Mouse (Mus musculus): ENCODE data around the gene Trim46. TPM values are rescaled to one million over a fixed set of nuclear protein-coding genes. Genes with fewer than 3 reads are reported as not detected.
A peak's percentile ranks its signal among the peaks of the same experiment; 100 is the strongest.
"Not testable (repeated sequence)": the region's sequence is repeated elsewhere in the genome, so short reads cannot be mapped to it uniquely, and the experiment has no call there.

Trim46 gene
- polyA plus RNA-seq, 1 experiment from 2014 or later, result 4.4 TPM

GRCm38 (mm10) chr3:89226361-89226760 is 19.7 kb downstream of the Trim46 start:
- Histone ChIP-seq H3K27ac (ENCODE audit: low read length) (no peak overlapping the region), H3K36me3 (ENCODE audit: control insufficient read depth, insufficient read depth, low read length) (no peaks in the 10 kb centered on the region), H3K9me3 (replicated peaks; ENCODE audit: control insufficient read depth, low read length) (no peaks in the 10 kb centered on the region), H3K4me3 (replicated peaks; ENCODE audit: low read length) (peak overlapping the region; percentile 52), H3K27me3 (ENCODE audit: control insufficient read depth, insufficient read depth, low read length) (no peaks in the 10 kb centered on the region; the same call in 1 of the 2 replicates), H3K4me2 (ENCODE audit: low read depth, low read length) (peak overlapping the region; percentile 85; the same call in 1 of the 2 replicates), H3K9ac (ENCODE audit: low read length) (peak overlapping the region; percentile 60), H3K4me1 (ENCODE audit: control insufficient read depth, insufficient read depth, low read length) (peaks cover 28% of the 10 kb centered on the region)
- WGBS, result 34% methylated on average over 11 of the region's 11 CpGs
- no peak for ATAC-seq (ENCODE audit: insufficient read depth, low FRiP score)

- peaks cover 28% of the 10 kb centered on the region for H3K4me1 ChIP-seq (ENCODE audit: control insufficient read depth, insufficient read depth, low read length)
- H3K9ac ChIP-seq (ENCODE audit: low read length), result no peak overlapping the region
- H3K36me3 ChIP-seq (ENCODE audit: control insufficient read depth, insufficient read depth, low read length), result no peaks in the 10 kb centered on the region
- no peak for ATAC-seq (ENCODE audit: insufficient read depth, low FRiP score)
- no peaks in the 10 kb centered on the region for H3K9me3 ChIP-seq (replicated peaks; ENCODE audit: control insufficient read depth, low read length)
- H3K27ac ChIP-seq (ENCODE audit: low read length), result no peak overlapping the region
- no peaks in the 10 kb centered on the region; the same call in 1 of the 2 replicates for H3K27me3 ChIP-seq (ENCODE audit: control insufficient read depth, insufficient read depth, low read length)
- WGBS, result 46% methylated on average over 4 of the region's 4 CpGs
- H3K4me2 ChIP-seq (ENCODE audit: low read depth, low read length), result 0 out of 2 replicates have a peak overlapping the region, but pooled peaks have one; percentile 85
- H3K4me3 ChIP-seq (replicated peaks; ENCODE audit: low read length), result no peak overlapping the region
These were observed 20.2 kb downstream of the Trim46 start for GRCm38 (mm10) chr3:89225918-89226317.

DNA sequence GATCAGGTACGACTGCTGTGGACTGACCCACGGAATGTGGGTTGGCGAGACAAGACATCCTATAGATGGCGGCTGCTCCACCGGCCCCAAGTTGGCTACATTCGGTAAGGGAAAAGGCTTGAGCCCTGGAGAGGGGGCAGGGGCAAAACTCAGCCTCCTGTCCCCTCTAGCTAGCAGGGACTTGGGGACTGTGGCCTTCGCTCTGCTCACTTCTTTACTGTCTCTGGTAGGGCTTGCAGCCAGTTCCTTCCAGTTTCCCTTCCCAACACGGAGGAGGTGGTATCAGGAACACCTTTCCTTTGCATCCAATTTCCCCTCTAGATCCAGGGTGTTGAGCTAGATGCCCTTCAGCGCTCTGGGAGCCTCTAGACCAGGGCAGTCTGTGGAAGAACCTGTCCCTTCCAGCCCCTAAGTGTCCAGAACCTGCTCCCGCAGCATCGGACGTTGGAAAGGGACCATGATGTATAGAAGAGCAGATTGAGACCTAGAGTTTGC is 20.7 kb downstream of the Trim46 start:
- no peak overlapping the region for H3K27ac ChIP-seq (ENCODE audit: low read length)
- no peak overlapping the region; the same call in 1 of the 2 replicates for H3K9ac ChIP-seq (ENCODE audit: low read length)
- no peaks in the 10 kb centered on the region; the same call in 1 of the 2 replicates for H3K27me3 ChIP-seq (ENCODE audit: control insufficient read depth, insufficient read depth, low read length)
- H3K9me3 ChIP-seq (replicated peaks; ENCODE audit: control insufficient read depth, low read length), result no peaks in the 10 kb centered on the region
- H3K36me3 ChIP-seq (ENCODE audit: control insufficient read depth, insufficient read depth, low read length), result no peaks in the 10 kb centered on the region
- ATAC-seq (ENCODE audit: insufficient read depth, low FRiP score), result no peak
- no peak overlapping the region for H3K4me2 ChIP-seq (ENCODE audit: low read depth, low read length)
- H3K4me1 ChIP-seq (ENCODE audit: control insufficient read depth, insufficient read depth, low read length), result peaks cover 28% of the 10 kb centered on the region
- 53% methylated on average over 12 of the region's 12 CpGs for WGBS
- no peak overlapping the region for H3K4me3 ChIP-seq (replicated peaks; ENCODE audit: low read length)

GRCm38 (mm10) chr3:89224796-89225195 is 21.3 kb downstream of the Trim46 start:
- no peak for ATAC-seq (ENCODE audit: insufficient read depth, low FRiP score)

DNA sequence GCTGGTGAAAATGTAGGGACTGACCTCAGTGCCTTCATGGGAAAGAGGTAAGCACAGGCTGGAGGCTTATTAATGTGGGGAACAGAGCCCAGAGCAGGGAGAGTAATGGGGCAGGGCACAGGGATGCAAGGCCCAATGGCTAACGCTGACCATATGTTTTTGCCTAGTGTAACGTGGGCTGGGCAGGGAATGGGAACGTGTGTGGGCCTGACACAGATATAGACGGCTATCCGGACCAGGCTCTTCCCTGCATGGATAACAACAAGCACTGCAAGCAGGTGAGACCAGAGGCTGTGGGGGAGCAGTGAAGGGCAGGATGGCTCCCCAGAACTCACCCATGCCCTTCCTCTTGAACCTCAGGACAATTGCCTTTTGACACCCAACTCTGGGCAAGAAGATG is 24.9 kb downstream of the Trim46 start:
- no peaks in the 10 kb centered on the region for H3K36me3 ChIP-seq (ENCODE audit: control insufficient read depth, insufficient read depth, low read length)
- H3K27ac ChIP-seq (ENCODE audit: low read length), result no peak overlapping the region
- ATAC-seq (ENCODE audit: insufficient read depth, low FRiP score), result no peak
- no peaks in the 10 kb centered on the region; the same call in 1 of the 2 replicates for H3K27me3 ChIP-seq (ENCODE audit: control insufficient read depth, insufficient read depth, low read length)
- H3K4me3 ChIP-seq (replicated peaks; ENCODE audit: low read length), result no peak overlapping the region
- no peak overlapping the region for H3K9ac ChIP-seq (ENCODE audit: low read length)
- H3K4me2 ChIP-seq (ENCODE audit: low read depth, low read length), result no peak overlapping the region
- peaks cover 5% of the 10 kb centered on the region for H3K4me1 ChIP-seq (ENCODE audit: control insufficient read depth, insufficient read depth, low read length)
- WGBS, result 82% methylated on average over 5 of the region's 5 CpGs
- H3K9me3 ChIP-seq (replicated peaks; ENCODE audit: control insufficient read depth, low read length), result no peaks in the 10 kb centered on the region

More at GRCm38 (mm10) chr3:89224796-89225195, 21.3 kb downstream of the Trim46 start:
- no peaks in the 10 kb centered on the region; the same call in 1 of the 2 replicates for H3K27me3 ChIP-seq (ENCODE audit: control insufficient read depth, insufficient read depth, low read length)
- H3K4me3 ChIP-seq (replicated peaks; ENCODE audit: low read length), result no peak overlapping the region
- WGBS, result 73% methylated on average over 11 of the region's 11 CpGs
- H3K4me2 ChIP-seq (ENCODE audit: low read depth, low read length), result no peak overlapping the region
- no peaks in the 10 kb centered on the region for H3K36me3 ChIP-seq (ENCODE audit: control insufficient read depth, insufficient read depth, low read length)
- H3K9ac ChIP-seq (ENCODE audit: low read length), result no peak overlapping the region
- H3K4me1 ChIP-seq (ENCODE audit: control insufficient read depth, insufficient read depth, low read length), result peaks cover 28% of the 10 kb centered on the region
- H3K9me3 ChIP-seq (replicated peaks; ENCODE audit: control insufficient read depth, low read length), result no peaks in the 10 kb centered on the region
- H3K27ac ChIP-seq (ENCODE audit: low read length), result no peak overlapping the region

DNA sequence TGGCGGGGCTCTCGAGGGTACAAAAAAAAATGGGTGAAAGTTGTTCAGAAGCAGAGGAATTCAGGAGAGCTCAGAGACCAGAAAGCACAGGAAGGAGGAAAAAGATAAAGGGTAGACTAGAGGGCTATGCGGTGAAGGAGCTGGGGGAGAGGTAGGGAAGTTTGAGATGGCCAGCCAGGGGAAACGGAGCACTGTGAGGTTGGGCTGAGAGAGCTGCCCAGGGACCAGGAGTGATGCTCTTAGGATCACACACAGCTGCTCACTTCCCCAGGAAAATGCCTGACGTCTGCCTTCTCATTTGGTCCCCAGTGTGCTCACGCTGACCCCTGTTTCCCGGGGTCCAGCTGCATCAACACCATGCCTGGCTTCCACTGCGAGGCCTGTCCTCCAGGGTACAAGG is 26.6 kb downstream of the Trim46 start:
- no peaks in the 10 kb centered on the region for H3K27me3 ChIP-seq (ENCODE audit: control insufficient read depth, insufficient read depth, low read length)
- WGBS, result 37% methylated on average over 8 of the region's 8 CpGs
- no peak overlapping the region for H3K27ac ChIP-seq (ENCODE audit: low read length)
- H3K9me3 ChIP-seq (replicated peaks; ENCODE audit: control insufficient read depth, low read length), result no peaks in the 10 kb centered on the region
- no peak overlapping the region for H3K4me2 ChIP-seq (ENCODE audit: low read depth, low read length)
- no peak for ATAC-seq (ENCODE audit: insufficient read depth, low FRiP score)
- no peak overlapping the region for H3K4me3 ChIP-seq (replicated peaks; ENCODE audit: low read length)
- peaks cover 12% of the 10 kb centered on the region for H3K4me1 ChIP-seq (ENCODE audit: control insufficient read depth, insufficient read depth, low read length)
- H3K36me3 ChIP-seq (ENCODE audit: control insufficient read depth, insufficient read depth, low read length), result no peaks in the 10 kb centered on the region
- peak overlapping the region; percentile 27; the same call in 1 of the 2 replicates for H3K9ac ChIP-seq (ENCODE audit: low read length)

GRCm38 (mm10) chr3:89218271-89218670 is 27.8 kb downstream of the Trim46 start:
- H3K27me3 ChIP-seq (ENCODE audit: control insufficient read depth, insufficient read depth, low read length), result no peaks in the 10 kb centered on the region
- no peak overlapping the region for H3K4me2 ChIP-seq (ENCODE audit: low read depth, low read length)
- 89% methylated on average over 1 of the region's 1 CpGs for WGBS
- no peak overlapping the region for H3K9ac ChIP-seq (ENCODE audit: low read length)
- no peak overlapping the region for H3K27ac ChIP-seq (ENCODE audit: low read length)
- H3K4me3 ChIP-seq (replicated peaks; ENCODE audit: low read length), result no peak overlapping the region
- ATAC-seq (ENCODE audit: insufficient read depth, low FRiP score), result no peak
- no peaks in the 10 kb centered on the region for H3K9me3 ChIP-seq (replicated peaks; ENCODE audit: control insufficient read depth, low read length)
- H3K36me3 ChIP-seq (ENCODE audit: control insufficient read depth, insufficient read depth, low read length), result no peaks in the 10 kb centered on the region
- H3K4me1 ChIP-seq (ENCODE audit: control insufficient read depth, insufficient read depth, low read length), result peaks cover 12% of the 10 kb centered on the region

DNA sequence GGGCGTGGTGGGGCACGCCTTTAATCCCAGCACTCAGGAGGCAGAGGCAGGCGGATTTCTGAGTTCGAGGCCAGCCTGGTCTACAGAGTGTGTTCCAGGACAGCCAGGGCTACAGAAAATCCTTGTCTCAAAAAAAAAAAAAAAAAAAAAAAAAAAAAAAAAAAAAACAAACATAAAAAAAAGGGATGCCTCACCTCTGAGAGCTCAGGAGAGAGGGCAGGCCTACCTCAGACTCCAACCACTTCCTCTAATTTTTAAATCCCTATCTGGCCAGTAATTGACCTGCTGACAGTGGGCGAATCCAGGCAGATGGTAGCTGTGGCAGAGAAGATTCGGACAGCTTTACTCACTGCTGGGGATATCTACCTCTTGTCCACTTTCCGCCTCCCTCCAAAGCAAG is 29.7 kb downstream of the Trim46 start:
- not testable (repeated sequence) for H3K36me3 ChIP-seq (ENCODE audit: control insufficient read depth, insufficient read depth, low read length); H3K9ac ChIP-seq (ENCODE audit: low read length); H3K27ac ChIP-seq (ENCODE audit: low read length); ATAC-seq (ENCODE audit: insufficient read depth, low FRiP score); H3K4me2 ChIP-seq (ENCODE audit: low read depth, low read length); H3K9me3 ChIP-seq (replicated peaks; ENCODE audit: control insufficient read depth, low read length); H3K27me3 ChIP-seq (ENCODE audit: control insufficient read depth, insufficient read depth, low read length); H3K4me3 ChIP-seq (replicated peaks; ENCODE audit: low read length)
- peaks cover 19% of the 10 kb centered on the region for H3K4me1 ChIP-seq (ENCODE audit: control insufficient read depth, insufficient read depth, low read length)
- WGBS, result 71% methylated on average over 7 of the region's 7 CpGs

DNA sequence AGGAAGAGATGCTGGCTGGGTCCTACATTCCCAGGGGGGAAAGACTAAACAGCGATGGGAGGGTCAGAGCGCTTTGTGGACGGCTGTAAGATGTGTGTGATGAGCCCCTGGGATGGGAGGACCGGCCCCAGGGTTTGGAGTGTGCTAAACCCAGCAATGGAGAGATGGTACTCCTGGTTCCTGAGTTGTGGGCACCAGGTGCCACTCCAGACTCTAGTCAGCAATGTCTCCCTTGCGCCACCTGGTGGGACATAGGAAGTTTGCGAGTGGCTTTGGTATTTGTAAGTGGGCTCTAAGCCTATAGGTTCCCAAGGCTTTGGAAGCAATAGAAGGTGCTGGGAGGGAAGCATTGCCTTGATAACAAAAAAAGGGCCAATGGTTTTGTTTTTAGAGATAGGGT is 30.3 kb downstream of the Trim46 start:
- ATAC-seq (ENCODE audit: insufficient read depth, low FRiP score), result peak; percentile 16; the same call in 1 of the 2 replicates
- no peaks in the 10 kb centered on the region for H3K36me3 ChIP-seq (ENCODE audit: control insufficient read depth, insufficient read depth, low read length)
- no peaks in the 10 kb centered on the region for H3K9me3 ChIP-seq (replicated peaks; ENCODE audit: control insufficient read depth, low read length)
- H3K4me1 ChIP-seq (ENCODE audit: control insufficient read depth, insufficient read depth, low read length), result peaks cover 19% of the 10 kb centered on the region
- H3K27ac ChIP-seq (ENCODE audit: low read length), result peak overlapping the region; percentile 95
- WGBS, result 2% methylated on average over 6 of the region's 6 CpGs
- H3K4me2 ChIP-seq (ENCODE audit: low read depth, low read length), result peak overlapping the region; percentile 86
- H3K4me3 ChIP-seq (replicated peaks; ENCODE audit: low read length), result peak overlapping the region; percentile 77
- no peaks in the 10 kb centered on the region for H3K27me3 ChIP-seq (ENCODE audit: control insufficient read depth, insufficient read depth, low read length)
- peak overlapping the region; percentile 85 for H3K9ac ChIP-seq (ENCODE audit: low read length)

All from stomach, embryonic 16.5 days (tissue).